Mouse (Mus musculus) MEL (cell line): ENCODE data around the gene Gm20388. TPM values are rescaled to one million over a fixed set of nuclear protein-coding genes. Genes with fewer than 3 reads are reported as not detected.

Experiments
- DNase-seq: peaks from one replicate; pipeline ENCODE4 v3.0.0; 2011; ENCODE audit warnings: low read depth, low spot score
- H3K27ac ChIP-seq: 2 replicates; pipeline ENCODE4 v1.5.1; 2012; ENCODE audit warnings: low read depth, mild to moderate bottlenecking, control low read depth, low read length, moderate library complexity; ENCODE audit not compliant: control insufficient read depth
- H3K27me3 ChIP-seq, 2 experiments: fragments of 150-350 bp in 1 of 2; sonication (generic) in 1 of 2; 2 replicates each; pipeline ENCODE4 v1.6.1; 2012; ENCODE audit warnings: low read length in 2 of 2, mild to moderate bottlenecking in 2 of 2, improper control_type of control experiment in 1 of 2, moderate library complexity in 1 of 2; ENCODE audit not compliant: insufficient read depth in 2 of 2, control insufficient read depth in 1 of 2
- H3K36me3 ChIP-seq, 2 experiments: 2 replicates each; pipeline ENCODE4 v1.6.1; 2012 to 2014; ENCODE audit warnings: low read length in 2 of 2, improper control_type of control experiment in 1 of 2, inconsistent platforms in 1 of 2, mild to moderate bottlenecking in 1 of 2; ENCODE audit not compliant: insufficient read depth in 2 of 2, control insufficient read depth in 1 of 2
- H3K4me1 ChIP-seq, 2 experiments: fragments of 150-350 bp in 1 of 2; sonication (generic) in 1 of 2; 2 replicates each; pipeline ENCODE4 v1.6.1; 2012; ENCODE audit warnings: low read length in 2 of 2, improper control_type of control experiment in 1 of 2, mild to moderate bottlenecking in 1 of 2; ENCODE audit not compliant: insufficient read depth in 2 of 2, control insufficient read depth in 1 of 2
- H3K4me3 ChIP-seq, 2 experiments: fragments of 150-350 bp in 1 of 2; sonication (generic) in 1 of 2; 2 replicates each; pipeline ENCODE4 v1.5.1; 2012; ENCODE audit warnings: low read depth in 2 of 2, low read length in 2 of 2, mild to moderate bottlenecking in 2 of 2, moderate library complexity in 2 of 2, control low read depth in 1 of 2, improper control_type of control experiment in 1 of 2; ENCODE audit not compliant: control insufficient read depth in 1 of 2, insufficient read depth in 1 of 2
- H3K79me2 ChIP-seq: 2 replicates; pipeline ENCODE4 v1.6.1; 2012; ENCODE audit warnings: mild to moderate bottlenecking, low read length, moderate library complexity; ENCODE audit not compliant: control insufficient read depth, poor library complexity, insufficient read depth
- H3K9ac ChIP-seq: 2 replicates; pipeline ENCODE4 v1.6.1; 2012; ENCODE audit warnings: low read depth, mild to moderate bottlenecking, control low read depth, low read length, moderate library complexity; ENCODE audit not compliant: control insufficient read depth, poor library complexity, severe bottlenecking
- H3K9me3 ChIP-seq: fragments of 150-350 bp; sonication (generic); replicated peaks from 2 replicates; pipeline ENCODE4 v1.6.1; 2012; ENCODE audit warnings: mild to moderate bottlenecking, low read length, improper control_type of control experiment, moderate library complexity; ENCODE audit not compliant: insufficient read depth
- BHLHE40 ChIP-seq: IDR thresholded peaks from 2 replicates; pipeline ENCODE4 v1.6.1; 2012; ENCODE audit warnings: low read depth, mild to moderate bottlenecking, inconsistent platforms, low read length, improper control_type of control experiment, borderline replicate concordance
- CHD1 ChIP-seq: IDR thresholded peaks from 2 replicates; pipeline ENCODE4 v1.6.1; 2012; ENCODE audit warnings: low read depth, mild to moderate bottlenecking, inconsistent platforms, low read length, improper control_type of control experiment
- CHD2 ChIP-seq: IDR thresholded peaks from 2 replicates; pipeline ENCODE4 v1.6.1; 2011; ENCODE audit warnings: low read length, improper control_type of control experiment
- CTCF ChIP-seq, 3 experiments: IDR thresholded peaks in 2 of 3; conservative IDR thresholded peaks in 1 of 3; 2 replicates each; pipeline ENCODE4 v1.5.1; 2011 to 2012; ENCODE audit warnings: low read length in 3 of 3, low read depth in 2 of 3, mild to moderate bottlenecking in 2 of 3, improper control_type of control experiment in 1 of 3, inconsistent platforms in 1 of 3, mixed read lengths in 1 of 3, moderate library complexity in 1 of 3; ENCODE audit not compliant: control insufficient read depth in 1 of 3, insufficient read depth in 1 of 3, poor library complexity in 1 of 3, severe bottlenecking in 1 of 3
- E2F4 ChIP-seq: IDR thresholded peaks from 2 replicates; pipeline ENCODE4 v1.6.1; 2011; ENCODE audit warnings: low read depth, low read length, improper control_type of control experiment, borderline replicate concordance
- ELF1 ChIP-seq: IDR thresholded peaks from 2 replicates; pipeline ENCODE4 v1.6.1; 2014; ENCODE audit warnings: low read depth, mild to moderate bottlenecking, inconsistent platforms, low read length, improper control_type of control experiment, moderate library complexity
- EP300 ChIP-seq, 2 experiments: IDR thresholded peaks; 2 replicates each; pipeline ENCODE4 v1.6.1; 2011; ENCODE audit warnings: improper control_type of control experiment in 2 of 2, low read length in 2 of 2, low read depth in 1 of 2, mild to moderate bottlenecking in 1 of 2
- ETS1 ChIP-seq: IDR thresholded peaks from 2 replicates; pipeline ENCODE4 v1.6.1; 2012; ENCODE audit warnings: low read depth, mild to moderate bottlenecking, inconsistent platforms, low read length, improper control_type of control experiment, moderate library complexity
- GABPA ChIP-seq: IDR thresholded peaks from 2 replicates; pipeline ENCODE4 v1.6.1; 2012; ENCODE audit warnings: low read depth, mild to moderate bottlenecking, inconsistent platforms, low read length, improper control_type of control experiment, moderate library complexity
- GATA1 ChIP-seq: IDR thresholded peaks from 2 replicates; pipeline ENCODE4 v1.6.1; 2011; ENCODE audit warnings: low read depth, low read length, improper control_type of control experiment
- HCFC1 ChIP-seq: IDR thresholded peaks from 2 replicates; pipeline ENCODE4 v1.6.1; 2012; ENCODE audit warnings: low read depth, mild to moderate bottlenecking, inconsistent platforms, low read length, improper control_type of control experiment, moderate library complexity
- JUND ChIP-seq: IDR thresholded peaks from 2 replicates; pipeline ENCODE4 v1.6.1; 2011; ENCODE audit warnings: low read depth, mild to moderate bottlenecking, improper control_type of control experiment, low read length
- KAT2A ChIP-seq: conservative IDR thresholded peaks from 2 replicates; pipeline ENCODE4 v1.6.1; 2012; ENCODE audit warnings: low read depth, low read length, improper control_type of control experiment, inconsistent platforms
- MAFK ChIP-seq: IDR thresholded peaks from 2 replicates; pipeline ENCODE4 v1.6.1; 2011; ENCODE audit warnings: low read depth, mild to moderate bottlenecking, low read length, improper control_type of control experiment, borderline replicate concordance
- MAX ChIP-seq: IDR thresholded peaks from 2 replicates; pipeline ENCODE4 v1.6.1; 2011; ENCODE audit warnings: low read length, improper control_type of control experiment
- MAZ ChIP-seq: IDR thresholded peaks from 2 replicates; pipeline ENCODE4 v1.6.1; 2012; ENCODE audit warnings: low read depth, mild to moderate bottlenecking, inconsistent platforms, low read length, improper control_type of control experiment
- MEF2A ChIP-seq: IDR thresholded peaks from 2 replicates; pipeline ENCODE4 v1.6.1; 2014; ENCODE audit warnings: low read depth, mild to moderate bottlenecking, inconsistent platforms, low read length, improper control_type of control experiment; ENCODE audit not compliant: poor library complexity, insufficient replicate concordance, severe bottlenecking; ENCODE audit errors: extremely low read depth
- MXI1 ChIP-seq: IDR thresholded peaks from 2 replicates; pipeline ENCODE4 v1.6.1; 2011; ENCODE audit warnings: mild to moderate bottlenecking, low read depth, low read length, improper control_type of control experiment
- MYB ChIP-seq: IDR thresholded peaks from 2 replicates; pipeline ENCODE4 v1.6.1; 2011; ENCODE audit warnings: mild to moderate bottlenecking, low read depth, low read length, improper control_type of control experiment
- MYC ChIP-seq: IDR thresholded peaks from 2 replicates; pipeline ENCODE4 v1.6.1; 2011; ENCODE audit warnings: low read depth, mild to moderate bottlenecking, low read length, improper control_type of control experiment, moderate library complexity
- NELFE ChIP-seq: IDR thresholded peaks from 2 replicates; pipeline ENCODE4 v1.6.1; 2011; ENCODE audit warnings: low read depth, low read length, improper control_type of control experiment
- NRF1 ChIP-seq: IDR thresholded peaks from 2 replicates; pipeline ENCODE4 v1.6.1; 2014; ENCODE audit warnings: low read depth, mild to moderate bottlenecking, inconsistent platforms, low read length, improper control_type of control experiment, moderate library complexity; ENCODE audit not compliant: poor library complexity, insufficient read depth, severe bottlenecking
- POLR2A ChIP-seq, 2 experiments: IDR thresholded peaks; 2 replicates each; pipeline ENCODE4 v1.6.1; 2011 to 2012; ENCODE audit warnings: low read length in 2 of 2, mild to moderate bottlenecking in 2 of 2, control low read depth in 1 of 2, improper control_type of control experiment in 1 of 2, low read depth in 1 of 2, moderate library complexity in 1 of 2; ENCODE audit not compliant: control insufficient read depth in 1 of 2, insufficient read depth in 1 of 2, poor library complexity in 1 of 2
- POLR2AphosphoS2 ChIP-seq: IDR thresholded peaks from 2 replicates; pipeline ENCODE4 v1.6.1; 2011; ENCODE audit warnings: low read length, improper control_type of control experiment
- RAD21 ChIP-seq: IDR thresholded peaks from 2 replicates; pipeline ENCODE4 v1.6.1; 2011; ENCODE audit warnings: mild to moderate bottlenecking, low read depth, low read length, improper control_type of control experiment
- RCOR1 ChIP-seq: IDR thresholded peaks from 2 replicates; pipeline ENCODE4 v1.6.1; 2012; ENCODE audit warnings: low read depth, mild to moderate bottlenecking, inconsistent platforms, low read length, improper control_type of control experiment
- SIN3A ChIP-seq: IDR thresholded peaks from 2 replicates; pipeline ENCODE4 v1.6.1; 2012; ENCODE audit warnings: low read length, improper control_type of control experiment, inconsistent platforms
- SMC3 ChIP-seq: IDR thresholded peaks from 2 replicates; pipeline ENCODE4 v1.6.1; 2011; ENCODE audit warnings: low read depth, low read length, improper control_type of control experiment
- TAL1 ChIP-seq: IDR thresholded peaks from 2 replicates; pipeline ENCODE4 v1.6.1; 2012; ENCODE audit warnings: mild to moderate bottlenecking, inconsistent platforms, low read length, moderate library complexity, mixed read lengths
- TBP ChIP-seq: IDR thresholded peaks from 2 replicates; pipeline ENCODE4 v1.8.0; 2011; ENCODE audit warnings: low read depth, low read length, improper control_type of control experiment
- TCF12 ChIP-seq: IDR thresholded peaks from 2 replicates; pipeline ENCODE4 v1.6.1; 2014; ENCODE audit warnings: low read depth, mild to moderate bottlenecking, inconsistent platforms, low read length, improper control_type of control experiment, moderate library complexity
- UBTF ChIP-seq: IDR thresholded peaks from 2 replicates; pipeline ENCODE4 v1.6.1; 2012; ENCODE audit warnings: low read depth, mild to moderate bottlenecking, inconsistent platforms, low read length, improper control_type of control experiment, moderate library complexity, borderline replicate concordance; ENCODE audit not compliant: insufficient read depth
- USF1 ChIP-seq: IDR thresholded peaks from 2 replicates; pipeline ENCODE4 v1.6.1; 2014; ENCODE audit warnings: low read depth, mild to moderate bottlenecking, inconsistent platforms, low read length, improper control_type of control experiment, moderate library complexity
- USF2 ChIP-seq, 2 experiments: IDR thresholded peaks; 2 replicates each; pipeline ENCODE4 v1.6.1; 2011 to 2012; ENCODE audit warnings: improper control_type of control experiment in 2 of 2, low read length in 2 of 2, borderline replicate concordance in 1 of 2, inconsistent platforms in 1 of 2, low read depth in 1 of 2, mild to moderate bottlenecking in 1 of 2; ENCODE audit not compliant: insufficient read depth in 1 of 2
- ZKSCAN1 ChIP-seq: IDR thresholded peaks from 2 replicates; pipeline ENCODE4 v1.6.1; 2012; ENCODE audit warnings: low read depth, mild to moderate bottlenecking, inconsistent platforms, low read length, improper control_type of control experiment, moderate library complexity
- ZNF384 ChIP-seq: IDR thresholded peaks from 2 replicates; pipeline ENCODE4 v1.6.1; 2012; ENCODE audit warnings: low read depth, mild to moderate bottlenecking, inconsistent platforms, low read length, improper control_type of control experiment
- polyA plus RNA-seq, 2 experiments: library from polyadenylated mRNA; stranded (reverse) in 1 of 2; unstranded in 1 of 2; fragments of >175 nt in 1 of 2; fragments of >200 nt in 1 of 2; gene quantifications; 2 replicates each; pipeline versions ENCODE4 v1.2.1 to v1.2.4; 2012; ENCODE audit warnings: low replicate concordance in 2 of 2, low read depth in 1 of 2; ENCODE audit not compliant: insufficient read length in 2 of 2, insufficient read depth in 1 of 2, missing spikeins in 1 of 2
- total RNA-seq: library from RNA; depleted of rRNA; stranded (reverse); fragments of 300-350 nt; gene quantifications from 2 replicates; pipeline ENCODE4 v1.2.3, GENCODE M21; 2012

Gm20388 gene
- total and polyA plus RNA-seq, 3 experiments, result 11.1 to 17.8 TPM; not detected in 1

GRCm38 (mm10) chr8:120416522-120417394 lies 506.1 kb downstream of the Gm20388 start:
- Histone ChIP-seq H3K36me3 (peaks cover 0 to 2% of the 10 kb centered on the region in 2 experiments; a peak in 2 of 4 replicates), H3K4me3 (no peak overlapping the region), H3K27me3 (no peaks in the 10 kb centered on the region), H3K79me2 (no peaks in the 10 kb centered on the region), H3K4me1 (peaks cover 5 to 16% of the 10 kb centered on the region in 2 experiments; a peak in 3 of 4 replicates), H3K27ac (no peak overlapping the region), H3K9ac (no peak overlapping the region), H3K9me3 (no peaks in the 10 kb centered on the region)
- DNase-seq, result peak; percentile 67
- TF ChIP-seq EP300 (IDR thresholded peaks at IDR 0.05; ENCODE audit: low read depth in 1 of 2, low read length in 2 of 2) (no peak), MYC (no peak), MEF2A (no peak), JUND (0 out of 2 replicates have a peak, but pooled peaks have one; percentile 28), GABPA (no peak), CTCF (IDR thresholded peaks at IDR 0.05 in 2 of 3, conservative IDR thresholded peaks at IDR 0.05 in 1 of 3; ENCODE audit: control insufficient read depth in 1 of 3, insufficient read depth in 1 of 3, low read depth in 2 of 3, low read length in 3 of 3, poor library complexity in 1 of 3, severe bottlenecking in 1 of 3) (peak in 2 of 3 experiments; percentile 36 to 59; a peak in 5 of 6 replicates), MAZ (no peak), E2F4 (no peak), USF1 (no peak), MXI1 (0 out of 2 replicates have a peak, but pooled peaks have one; percentile 37), KAT2A (no peak), TAL1 (no peak), POLR2A (IDR thresholded peaks at IDR 0.05; ENCODE audit: control insufficient read depth in 1 of 2, insufficient read depth in 1 of 2, low read depth in 1 of 2, low read length in 2 of 2, poor library complexity in 1 of 2) (no peak), ETS1 (no peak), TBP (no peak), SMC3 (peak; percentile 60), NELFE (no peak), RAD21 (peak; percentile 34), CHD2 (no peak), HCFC1 (no peak), ZNF384 (no peak), MAX (no peak), CHD1 (no peak), MAFK (no peak), GATA1 (no peak), ZKSCAN1 (no peak), ELF1 (0 out of 2 replicates have a peak, but pooled peaks have one; percentile 29), TCF12 (no peak), RCOR1 (no peak), UBTF (no peak), NRF1 (no peak), MYB (no peak), BHLHE40 (no peak), USF2 (IDR thresholded peaks at IDR 0.05; ENCODE audit: borderline replicate concordance in 1 of 2, insufficient read depth in 1 of 2, low read depth in 1 of 2, low read length in 2 of 2) (no peak), SIN3A (no peak), POLR2AphosphoS2 (no peak)
